Mouse (Mus musculus): Measurements from ENCODE around the gene Tln1. TPM values are rescaled to one million over a fixed set of nuclear protein-coding genes. Genes with fewer than 3 reads are reported as not detected.

Gene Tln1
- total RNA-seq, 2 experiments from 2014 or later = 111 to 746 TPM

- ATAC-seq (replicated peaks; ENCODE audit: low FRiP score, poor library complexity, severe bottlenecking) = no peak
These were observed 50.6 kb downstream of the Tln1 start for GRCm38 (mm10) chr4:43511675-43512454.

DNA sequence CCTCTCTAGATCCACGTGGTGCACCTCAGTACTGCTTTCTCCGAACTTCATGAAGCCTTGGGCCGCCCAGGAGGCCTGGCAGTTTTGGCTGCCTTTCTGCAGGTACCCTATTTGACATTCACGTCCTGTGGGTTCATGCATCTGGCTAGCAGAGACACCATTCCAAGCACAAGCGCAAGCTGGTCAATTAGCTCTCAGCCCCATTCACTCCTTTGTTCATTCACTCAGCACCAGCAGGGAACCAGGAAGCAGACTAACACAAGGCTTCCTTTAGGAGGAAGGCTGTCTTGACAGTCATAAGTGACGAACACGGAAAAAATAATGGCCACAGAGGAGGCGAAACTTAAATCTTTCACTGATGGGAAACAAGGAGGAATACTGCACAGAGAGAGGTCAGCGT lies 53.4 kb downstream of the Tln1 start:
- ATAC-seq (replicated peaks; ENCODE audit: low FRiP score, poor library complexity, severe bottlenecking) = no peak

DNA sequence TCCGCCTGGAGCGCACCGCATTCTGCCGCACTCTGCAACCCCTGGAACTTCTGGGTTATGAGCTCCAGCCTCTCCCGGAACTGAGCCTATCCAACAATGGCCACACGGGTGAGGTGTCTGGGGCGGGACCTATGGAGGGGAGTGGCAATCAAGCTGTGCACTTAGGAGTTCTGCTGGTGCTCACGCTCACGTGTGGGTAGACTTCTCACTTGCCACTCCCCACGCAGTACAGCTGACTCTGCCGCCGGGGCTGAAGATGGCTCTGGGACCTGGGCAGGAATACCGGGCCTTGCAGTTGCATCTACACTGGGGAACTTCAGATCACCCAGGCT lies 53.9 kb downstream of the Tln1 start:
- peak; percentile 58; the same call in 1 of the 2 replicates for ATAC-seq (replicated peaks; ENCODE audit: low FRiP score, poor library complexity, severe bottlenecking)

GRCm38 (mm10) chr4:43507938-43508665 lies 54.4 kb downstream of the Tln1 start:
- 0 out of 2 replicates have a peak, but pooled peaks have one; percentile 6 for ATAC-seq (replicated peaks; ENCODE audit: low FRiP score, poor library complexity, severe bottlenecking)

DNA sequence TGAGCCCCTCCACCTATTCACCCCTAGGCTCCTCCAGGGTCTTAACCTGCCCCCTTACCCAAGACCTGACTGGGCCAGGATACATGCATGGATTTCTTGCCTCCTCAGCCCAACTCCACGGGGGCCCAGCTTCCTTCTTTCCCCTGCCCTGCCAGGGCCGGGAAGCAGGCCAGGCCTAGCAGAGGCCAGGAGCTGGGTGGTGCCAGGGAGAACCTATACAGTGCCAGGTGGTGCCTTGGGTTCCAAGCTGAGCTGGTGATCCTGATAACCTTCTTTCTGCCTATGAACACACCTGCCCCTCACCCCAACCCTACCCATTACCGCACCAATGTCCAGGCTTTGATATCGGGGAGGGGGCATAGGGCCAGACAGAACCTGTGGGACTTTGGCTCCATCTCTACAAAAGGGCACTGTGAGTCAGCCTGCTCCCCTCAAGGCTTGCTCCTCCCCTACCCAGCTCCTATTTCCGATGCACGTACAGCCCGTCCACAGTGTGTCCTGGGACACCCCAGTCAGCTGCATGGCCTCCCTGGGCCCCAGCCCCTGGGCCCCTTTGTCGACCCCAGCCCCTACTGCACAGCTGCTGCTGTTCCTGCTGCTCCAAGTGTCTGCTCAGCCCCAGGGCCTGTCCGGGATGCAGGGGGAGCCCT lies 55.8 kb downstream of the Tln1 start, which contains the start of gene Car9:
TSS of gene Car9 (plus strand) at position 431 of the 650 bp plus-strand sequence.
- ATAC-seq (replicated peaks; ENCODE audit: low FRiP score, poor library complexity, severe bottlenecking) = no peak

- ATAC-seq (replicated peaks; ENCODE audit: low FRiP score, poor library complexity, severe bottlenecking) = no peak
These were observed 56.4 kb downstream of the Tln1 start for GRCm38 (mm10) chr4:43506074-43506473.

- no peak for ATAC-seq (replicated peaks; ENCODE audit: low FRiP score, poor library complexity, severe bottlenecking)
These were observed 58.2 kb downstream of the Tln1 start for GRCm38 (mm10) chr4:43504269-43504668.

GRCm38 (mm10) chr4:43503506-43503905 lies 59.0 kb downstream of the Tln1 start:
- ATAC-seq (replicated peaks; ENCODE audit: low FRiP score, poor library complexity, severe bottlenecking) = no peak

GRCm38 (mm10) chr4:43503041-43503440 lies 59.5 kb downstream of the Tln1 start:
- no peak for ATAC-seq (replicated peaks; ENCODE audit: low FRiP score, poor library complexity, severe bottlenecking)

DNA sequence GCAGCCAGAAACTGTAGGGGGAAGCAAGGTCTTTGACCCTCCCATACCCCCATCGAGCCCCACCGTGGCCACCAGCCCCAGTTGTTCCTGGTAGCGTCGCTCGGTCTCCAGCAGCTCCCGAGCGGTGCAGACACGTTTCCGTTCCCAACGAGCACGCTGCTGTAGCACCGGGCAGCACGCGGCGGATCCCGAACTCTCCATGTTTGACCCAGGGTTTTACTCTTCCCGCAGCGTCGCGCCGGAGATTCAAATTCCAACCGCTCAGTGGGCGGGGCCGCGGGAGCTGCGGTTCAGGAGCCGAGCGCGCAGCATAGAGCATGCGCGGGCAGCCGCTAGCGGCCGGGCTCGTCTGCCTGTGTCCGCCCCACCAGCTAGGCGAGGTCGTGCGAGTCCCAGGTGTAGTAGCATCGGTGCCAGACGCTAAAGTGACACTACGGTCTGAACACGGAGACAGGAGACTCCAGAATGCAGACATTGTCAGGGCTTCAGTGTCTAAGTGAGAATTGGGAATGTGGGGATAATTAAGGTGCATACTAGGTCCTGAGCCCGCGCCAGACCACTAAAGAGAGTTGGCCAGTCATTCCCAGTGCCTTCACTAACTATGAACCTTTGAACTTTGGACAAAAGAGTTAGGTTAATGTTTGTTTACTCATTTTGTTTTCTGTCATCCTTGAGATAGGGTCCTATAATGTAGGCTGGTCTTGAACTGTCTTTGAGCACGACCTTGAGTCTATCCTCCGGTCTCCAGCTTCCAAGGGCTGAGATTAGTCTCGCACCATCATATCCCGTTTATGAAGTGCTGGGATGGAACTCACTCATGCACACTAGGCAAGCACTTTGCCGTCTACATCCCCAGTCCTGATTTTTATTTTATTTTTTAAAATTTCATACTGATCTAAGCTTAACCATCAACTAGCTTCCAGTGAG lies 62.8 kb downstream of the Tln1 start, which contains the start of gene Arhgef39:
TSS of gene Arhgef39 (minus strand) at position 289 of the 927 bp plus-strand sequence.
- ATAC-seq (replicated peaks; ENCODE audit: low FRiP score, poor library complexity, severe bottlenecking) = peak; percentile 89

- ATAC-seq (replicated peaks; ENCODE audit: low FRiP score, poor library complexity, severe bottlenecking) = peak; percentile 82
These were observed 63.5 kb downstream of the Tln1 start for GRCm38 (mm10) chr4:43498983-43499382.

- ATAC-seq (replicated peaks; ENCODE audit: low FRiP score, poor library complexity, severe bottlenecking) = no peak
These were observed 64.5 kb downstream of the Tln1 start for GRCm38 (mm10) chr4:43497946-43498345.

GRCm38 (mm10) chr4:43497405-43497804 lies 65.1 kb downstream of the Tln1 start:
- ATAC-seq (replicated peaks; ENCODE audit: low FRiP score, poor library complexity, severe bottlenecking) = no peak

DNA sequence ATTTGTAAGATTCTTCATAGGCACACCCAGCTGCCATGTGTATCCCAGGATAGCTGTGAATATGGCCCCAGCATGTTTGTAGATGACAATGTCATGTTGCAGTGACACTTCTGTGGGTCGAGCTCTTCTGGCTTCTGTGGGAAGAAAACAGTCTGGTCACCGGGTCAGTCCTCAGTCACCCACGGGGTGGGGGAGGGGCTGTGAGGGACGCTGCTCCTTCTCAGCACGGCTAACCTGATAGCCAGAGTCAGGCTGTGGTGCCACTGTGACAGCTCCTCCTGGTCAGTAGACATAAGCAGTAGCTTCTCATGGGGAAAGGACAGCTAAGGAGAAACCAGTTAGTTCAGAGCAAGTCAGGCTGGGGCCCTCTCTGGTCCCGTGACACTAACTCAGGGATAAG lies 65.9 kb downstream of the Tln1 start:
- ATAC-seq (replicated peaks; ENCODE audit: low FRiP score, poor library complexity, severe bottlenecking) = no peak

- no peak for ATAC-seq (replicated peaks; ENCODE audit: low FRiP score, poor library complexity, severe bottlenecking)
These were observed 68.6 kb downstream of the Tln1 start for GRCm38 (mm10) chr4:43493846-43494240.

GRCm38 (mm10) chr4:43493186-43493845 lies 69.2 kb downstream of the Tln1 start:
- peak; percentile 81 for ATAC-seq (replicated peaks; ENCODE audit: low FRiP score, poor library complexity, severe bottlenecking)

DNA sequence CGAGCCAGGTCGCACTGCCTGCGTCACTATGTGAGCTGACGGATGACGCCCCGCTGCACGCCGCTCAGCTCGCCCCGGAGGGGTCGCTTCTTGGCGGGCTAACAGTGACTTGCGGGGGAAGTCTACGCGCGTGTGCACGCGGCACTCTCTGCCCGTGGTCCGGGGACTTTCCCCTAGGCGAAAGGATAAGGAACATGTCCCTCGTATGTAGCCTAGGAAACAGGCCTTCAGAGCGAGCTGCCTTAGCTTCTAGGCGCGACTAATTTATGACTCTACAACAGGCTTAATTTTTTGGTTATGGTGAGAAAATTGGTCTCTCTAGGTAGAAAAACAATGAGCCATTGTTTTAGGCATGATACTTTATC lies 69.7 kb downstream of the Tln1 start, which contains the start of gene Ccdc107:
TSS of gene Ccdc107 (plus strand) at position 80 of the 365 bp plus-strand sequence.
- peak; percentile 91 for ATAC-seq (replicated peaks; ENCODE audit: low FRiP score, poor library complexity, severe bottlenecking)

- no peak for ATAC-seq (replicated peaks; ENCODE audit: low FRiP score, poor library complexity, severe bottlenecking)
These were observed 70.2 kb downstream of the Tln1 start for GRCm38 (mm10) chr4:43492101-43492820.
